Mouse (Mus musculus) cerebellum, postnatal 10 days (tissue): ENCODE measurements around the gene Il21r.

Experiments
- DNase-seq, 2 experiments: peaks; one replicate each; pipeline ENCODE4 v3.0.0; 2021; ENCODE audit warnings: mixed read lengths in 2 of 2

The Il21r gene

GRCm38 (mm10) chr7:125575738-125576540, 27.3 kb upstream of the Il21r start:
- no peak for DNase-seq

DNA sequence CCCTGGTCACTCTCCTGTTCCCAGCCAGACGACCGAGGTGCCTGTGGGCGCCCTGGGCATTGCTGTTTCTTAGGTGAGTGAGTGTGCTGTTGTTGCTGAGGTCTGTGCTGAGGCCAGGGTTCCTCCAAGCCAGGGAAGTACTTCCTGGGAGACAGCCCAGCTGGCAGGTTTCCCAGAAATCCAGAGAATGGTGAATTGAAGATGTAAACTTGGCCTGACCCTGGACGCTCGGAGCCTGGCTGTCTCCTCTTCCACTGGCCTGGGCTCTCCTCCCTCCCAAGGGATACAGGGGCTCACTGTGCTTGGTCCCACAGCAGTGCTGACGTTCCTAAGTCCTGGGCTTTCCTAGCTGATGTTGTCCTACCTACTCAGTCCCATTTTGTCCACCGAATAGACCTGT, 26.2 kb upstream of the Il21r start:
- peak; percentile 81 to 82 for DNase-seq

DNA sequence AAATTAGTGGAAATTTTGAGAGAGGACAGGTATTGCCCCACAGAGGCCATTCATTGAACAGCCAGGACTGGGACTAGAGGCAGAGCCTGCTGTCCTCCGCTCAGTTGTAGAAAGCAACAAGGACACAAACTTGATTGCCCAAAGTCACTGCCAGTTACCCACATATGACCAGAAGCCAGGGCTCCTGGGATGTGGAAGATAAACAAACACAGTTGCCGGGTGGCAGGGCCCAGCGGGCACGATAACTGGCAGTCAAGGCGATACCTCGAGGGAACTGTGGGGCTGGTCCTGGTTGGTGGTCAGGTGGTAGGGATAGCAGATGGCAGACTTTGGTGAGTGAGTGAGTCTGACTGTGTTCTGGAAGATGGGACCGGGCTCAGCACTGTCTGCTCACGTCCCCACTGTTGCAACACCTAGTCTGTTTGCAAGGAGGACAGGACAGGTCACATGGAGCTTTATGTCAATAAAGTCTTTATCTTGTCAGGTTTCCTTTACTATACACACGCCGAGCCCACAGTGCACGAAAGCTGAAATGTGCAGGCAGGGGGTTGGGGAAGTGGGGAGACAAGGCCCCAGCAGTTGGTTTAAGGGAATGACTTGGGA, 25.6 kb upstream of the Il21r start:
- DNase-seq: peak; percentile 58 to 62

GRCm38 (mm10) chr7:125578106-125578505, 25.1 kb upstream of the Il21r start:
- peak in 1 of 2 experiments; percentile 26 for DNase-seq

DNA sequence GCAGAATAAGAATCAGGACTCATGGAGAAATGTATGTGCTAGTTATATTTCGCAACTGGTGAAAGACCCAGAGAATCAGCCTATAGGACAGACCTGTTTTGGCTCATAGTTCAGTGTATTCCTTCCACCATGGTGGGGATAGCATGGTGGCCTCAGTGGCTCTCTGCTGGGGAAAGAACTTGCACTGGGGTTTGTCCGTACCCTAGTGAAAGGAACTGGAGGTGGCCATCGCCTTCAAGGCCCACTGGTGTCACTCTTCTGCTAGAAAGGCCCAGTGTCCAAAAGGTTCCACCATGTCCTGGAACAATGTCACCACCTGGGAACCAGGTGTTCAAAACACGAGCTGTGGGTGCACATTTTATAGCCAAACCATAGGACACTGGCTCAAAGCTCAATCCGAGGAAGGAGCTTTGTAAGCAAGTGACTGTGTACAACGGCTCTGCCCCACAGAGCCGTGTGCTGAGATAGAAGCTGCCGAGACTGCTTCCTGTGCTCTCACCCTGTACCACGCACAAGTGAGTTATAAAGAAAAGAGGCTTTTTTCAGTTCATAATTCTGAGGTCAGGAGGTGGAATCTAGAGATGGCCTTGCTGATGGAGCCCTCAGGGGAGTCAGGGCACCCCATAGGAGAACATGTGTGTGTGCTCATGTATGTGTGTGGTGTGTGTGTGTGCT, 23.5 kb upstream of the Il21r start:
- no peak for DNase-seq

DNA sequence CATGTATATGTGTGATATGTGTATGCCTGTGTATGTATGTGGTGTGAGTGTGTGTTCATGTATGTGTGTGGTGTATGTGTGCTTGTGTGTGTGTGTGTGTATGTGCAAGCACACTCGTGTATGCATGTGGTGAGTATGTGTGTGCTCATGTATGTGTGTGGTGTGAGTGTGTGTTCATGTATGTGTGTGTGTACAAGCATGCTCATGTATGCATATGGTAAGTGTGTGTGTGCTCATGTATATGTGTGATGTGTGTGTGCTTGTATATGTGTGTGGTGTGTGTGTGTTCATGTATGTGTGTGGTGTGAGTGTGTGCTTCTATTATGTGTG, 23.0 kb upstream of the Il21r start:
- no peak for DNase-seq

DNA sequence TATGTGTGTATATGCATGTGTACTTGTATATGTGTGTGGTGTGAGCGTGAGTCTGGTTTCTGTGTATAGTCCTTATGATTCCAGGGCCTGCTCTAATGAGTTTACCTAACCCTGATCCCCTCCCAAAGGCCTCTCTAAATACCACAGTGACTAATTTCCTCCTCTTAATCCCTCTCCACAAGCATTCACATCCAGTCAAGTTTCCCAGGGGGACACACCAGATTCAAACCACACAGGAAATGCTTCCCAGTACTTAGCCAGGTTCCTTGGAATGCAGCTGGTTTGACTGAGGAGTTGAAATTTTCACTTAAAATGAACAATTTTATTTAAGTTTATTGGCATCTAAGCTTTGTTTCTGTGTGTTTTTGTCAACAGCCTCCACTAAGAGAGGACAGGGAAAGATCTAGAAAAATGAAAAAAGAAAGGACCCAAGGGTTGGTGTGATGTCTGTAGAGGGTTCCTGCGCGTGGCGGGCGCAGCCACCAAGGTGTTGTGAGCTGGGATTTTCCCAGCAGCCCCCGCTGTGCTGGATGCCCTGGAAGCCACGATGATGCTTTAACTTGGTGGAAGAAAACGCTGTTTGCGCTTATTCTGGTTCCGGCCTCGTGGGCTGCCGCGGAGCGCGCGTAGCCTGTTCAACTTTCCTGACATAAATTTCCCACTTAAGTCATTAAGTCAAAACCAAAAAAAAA, 22.5 kb upstream of the Il21r start:
- peak in 1 of 2 experiments; percentile 28 for DNase-seq

- DNase-seq: peak; percentile 96 to 97
These were observed 21.9 kb upstream of the Il21r start for GRCm38 (mm10) chr7:125581317-125581672.

- DNase-seq: no peak
These were observed 19.8 kb upstream of the Il21r start for GRCm38 (mm10) chr7:125583325-125584004.

GRCm38 (mm10) chr7:125584005-125584369, 19.2 kb upstream of the Il21r start:
- no peak for DNase-seq

- no peak for DNase-seq
These were observed 16.9 kb upstream of the Il21r start for GRCm38 (mm10) chr7:125586355-125586754.

DNA sequence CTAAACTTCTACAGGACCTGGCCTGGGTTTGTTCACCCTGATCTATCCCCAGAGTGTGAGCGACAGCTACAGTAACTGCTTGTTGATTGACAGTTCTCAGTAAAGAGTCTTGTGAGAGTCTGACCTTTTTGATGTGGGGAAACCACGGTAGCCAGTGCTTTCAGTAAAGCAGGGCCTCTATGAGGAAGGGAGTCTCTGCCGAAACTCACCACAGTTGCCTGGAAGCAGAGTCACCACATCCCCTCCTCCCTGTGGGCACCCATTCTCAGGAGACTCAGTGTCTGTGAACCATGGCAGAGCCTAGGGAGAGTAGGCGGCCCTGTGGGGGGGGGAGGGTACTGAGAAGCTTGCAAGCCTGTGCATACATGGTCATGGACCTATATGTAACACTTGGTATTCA, 14.5 kb upstream of the Il21r start:
- no peak for DNase-seq

DNA sequence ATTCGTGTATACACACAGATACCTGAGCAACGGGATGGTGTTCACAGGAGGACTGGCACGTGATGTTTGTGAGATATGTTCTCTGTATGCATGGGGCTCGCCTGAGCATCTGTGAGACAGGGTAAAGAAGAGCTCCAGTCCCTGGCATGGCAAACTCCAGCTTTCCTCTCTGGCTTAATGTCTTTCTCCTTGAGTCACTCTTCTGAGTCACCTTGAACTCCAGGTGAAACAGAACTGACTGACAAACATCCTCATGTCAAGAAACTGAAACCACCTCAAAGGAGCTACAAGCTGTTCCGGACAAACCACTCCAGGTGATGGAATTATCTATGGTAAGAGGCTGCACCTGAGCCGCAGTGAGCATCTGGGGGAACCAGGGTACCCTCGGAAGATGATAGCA, 13.3 kb upstream of the Il21r start:
- no peak for DNase-seq

DNA sequence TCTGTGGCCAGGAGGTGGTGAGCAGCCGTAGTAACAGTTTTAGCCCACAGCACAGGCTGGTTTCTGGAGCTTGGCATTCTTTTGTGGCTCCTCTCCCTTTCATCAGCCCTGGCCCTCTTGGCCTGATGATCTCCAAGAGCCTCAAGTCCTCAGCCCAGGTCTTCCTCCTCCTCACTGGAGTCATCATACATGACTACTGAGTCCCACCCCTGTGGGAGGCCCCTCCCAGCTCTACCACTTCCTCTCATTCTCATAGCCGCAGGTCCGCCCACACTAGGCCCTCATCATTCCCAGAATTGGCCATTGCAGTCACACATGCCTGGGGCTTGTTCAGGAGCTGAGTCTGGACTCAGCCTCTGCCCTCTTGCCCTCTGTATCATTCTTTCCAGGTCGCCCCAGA, 9.4 kb upstream of the Il21r start:
- no peak for DNase-seq

DNA sequence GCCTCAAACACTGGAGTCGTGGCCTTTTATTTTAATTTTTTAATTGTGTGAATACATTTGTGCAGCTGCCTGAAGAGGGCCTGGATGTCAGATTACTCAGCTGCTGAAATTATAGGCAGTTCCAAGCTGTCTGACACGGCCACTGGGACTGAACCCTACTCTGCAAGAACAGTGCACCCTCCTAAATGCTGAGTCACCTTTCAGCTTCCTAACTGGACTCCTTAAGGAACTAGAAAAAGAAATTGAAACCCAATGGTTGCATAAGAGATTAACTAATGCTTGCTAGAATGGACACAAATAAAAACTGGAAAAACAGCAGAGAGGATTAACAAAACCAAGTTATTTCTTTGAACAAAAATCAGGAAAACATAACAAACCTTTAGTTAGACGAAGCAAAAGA, 6.8 kb upstream of the Il21r start:
- DNase-seq: no peak

- DNase-seq: no peak
These were observed 6.1 kb upstream of the Il21r start for GRCm38 (mm10) chr7:125597083-125597482.

- no peak for DNase-seq
These were observed 5.5 kb upstream of the Il21r start for GRCm38 (mm10) chr7:125597516-125598347.

DNA sequence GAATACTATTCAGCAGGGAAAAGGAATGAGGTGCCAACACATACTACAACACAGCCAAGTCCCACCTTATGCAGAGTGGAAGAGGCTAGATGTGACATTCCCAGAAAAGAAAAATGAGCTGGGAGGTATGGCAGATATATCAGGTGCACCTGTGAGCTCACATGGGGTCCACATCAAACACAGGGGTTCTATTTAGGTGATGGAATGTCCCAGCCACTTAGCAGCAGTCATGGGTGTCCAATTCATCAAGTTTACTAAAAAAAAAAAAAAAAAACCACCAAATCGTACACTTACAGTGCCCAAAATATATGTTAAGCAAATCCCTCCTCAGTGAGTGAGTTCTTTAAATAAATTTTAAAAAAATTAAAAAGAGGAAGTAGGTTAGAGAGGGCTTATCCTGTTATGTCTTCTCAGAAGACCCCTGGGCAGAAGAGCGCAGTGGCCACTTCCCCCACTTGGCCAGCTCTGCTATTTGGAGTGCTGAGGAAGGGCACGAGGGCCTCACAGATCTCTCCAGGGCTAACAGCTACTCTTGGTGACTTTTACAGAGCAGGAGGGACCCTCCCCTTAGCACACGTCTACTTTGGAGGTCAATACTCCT, 3.8 kb upstream of the Il21r start:
- no peak for DNase-seq

DNA sequence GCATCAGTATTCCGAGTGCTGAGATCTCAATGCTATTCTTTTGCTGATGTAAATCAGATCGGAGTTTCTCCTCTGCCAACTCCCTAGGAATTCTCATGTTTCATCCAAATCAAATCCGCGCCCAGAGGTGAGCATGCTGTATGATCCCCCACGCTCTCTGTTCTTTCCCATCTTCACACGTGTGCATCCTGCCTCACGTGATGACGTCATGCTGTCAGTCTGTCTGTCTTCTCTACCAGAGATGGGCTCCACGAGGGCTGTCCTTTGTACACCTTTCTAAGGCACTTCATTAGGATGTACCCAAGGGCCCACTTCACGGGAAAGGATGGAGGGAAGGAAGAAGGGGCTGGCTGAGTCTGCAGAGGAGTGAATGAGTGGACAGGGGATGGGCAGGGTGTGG, 3.1 kb upstream of the Il21r start:
- DNase-seq: no peak

- DNase-seq: no peak
These were observed 2.5 kb upstream of the Il21r start for GRCm38 (mm10) chr7:125600612-125601279.

DNA sequence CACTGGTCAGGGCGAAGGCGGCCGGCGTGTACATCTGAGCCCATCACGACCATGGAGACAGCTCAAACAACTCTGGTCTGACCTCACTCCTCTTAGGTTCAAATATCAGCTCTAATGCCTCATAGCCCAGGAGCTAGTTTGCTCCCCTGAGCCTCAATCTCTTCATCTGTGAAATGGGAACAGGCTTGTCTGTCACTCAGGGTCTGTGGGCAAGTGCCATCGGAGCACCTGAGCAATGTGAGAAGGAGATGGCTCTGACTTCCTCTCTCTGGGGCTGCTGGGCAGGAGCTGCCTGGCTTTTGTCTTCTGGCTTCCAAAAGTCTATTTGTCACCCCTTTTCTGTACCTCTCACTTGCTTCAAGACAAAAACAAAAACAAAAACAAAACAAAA, 2.0 kb upstream of the Il21r start:
- DNase-seq: no peak
